Mouse (Mus musculus) MEL (cell line): ENCODE measurements around the gene Bach2. TPM values are rescaled to one million over a fixed set of nuclear protein-coding genes. Genes with fewer than 3 reads are reported as not detected.

Source experiments
- DNase-seq: peaks from one replicate; pipeline ENCODE4 v3.0.0; 2011; ENCODE audit warnings: low read depth, low spot score
- H3K27ac ChIP-seq: 2 replicates; pipeline ENCODE4 v1.5.1; 2012; ENCODE audit warnings: low read depth, mild to moderate bottlenecking, control low read depth, low read length, moderate library complexity; ENCODE audit not compliant: control insufficient read depth
- H3K27me3 ChIP-seq, 2 experiments: fragments of 150-350 bp in 1 of 2; sonication (generic) in 1 of 2; 2 replicates each; pipeline ENCODE4 v1.6.1; 2012; ENCODE audit warnings: low read length in 2 of 2, mild to moderate bottlenecking in 2 of 2, improper control_type of control experiment in 1 of 2, moderate library complexity in 1 of 2; ENCODE audit not compliant: insufficient read depth in 2 of 2, control insufficient read depth in 1 of 2
- H3K36me3 ChIP-seq, 2 experiments: 2 replicates each; pipeline ENCODE4 v1.6.1; 2012 to 2014; ENCODE audit warnings: low read length in 2 of 2, improper control_type of control experiment in 1 of 2, inconsistent platforms in 1 of 2, mild to moderate bottlenecking in 1 of 2; ENCODE audit not compliant: insufficient read depth in 2 of 2, control insufficient read depth in 1 of 2
- H3K4me1 ChIP-seq, 2 experiments: fragments of 150-350 bp in 1 of 2; sonication (generic) in 1 of 2; 2 replicates each; pipeline ENCODE4 v1.6.1; 2012; ENCODE audit warnings: low read length in 2 of 2, improper control_type of control experiment in 1 of 2, mild to moderate bottlenecking in 1 of 2; ENCODE audit not compliant: insufficient read depth in 2 of 2, control insufficient read depth in 1 of 2
- H3K4me3 ChIP-seq, 2 experiments: fragments of 150-350 bp in 1 of 2; sonication (generic) in 1 of 2; 2 replicates each; pipeline ENCODE4 v1.5.1; 2012; ENCODE audit warnings: low read depth in 2 of 2, low read length in 2 of 2, mild to moderate bottlenecking in 2 of 2, moderate library complexity in 2 of 2, control low read depth in 1 of 2, improper control_type of control experiment in 1 of 2; ENCODE audit not compliant: control insufficient read depth in 1 of 2, insufficient read depth in 1 of 2
- H3K79me2 ChIP-seq: 2 replicates; pipeline ENCODE4 v1.6.1; 2012; ENCODE audit warnings: mild to moderate bottlenecking, low read length, moderate library complexity; ENCODE audit not compliant: control insufficient read depth, poor library complexity, insufficient read depth
- H3K9ac ChIP-seq: 2 replicates; pipeline ENCODE4 v1.6.1; 2012; ENCODE audit warnings: low read depth, mild to moderate bottlenecking, control low read depth, low read length, moderate library complexity; ENCODE audit not compliant: control insufficient read depth, poor library complexity, severe bottlenecking
- H3K9me3 ChIP-seq: fragments of 150-350 bp; sonication (generic); replicated peaks from 2 replicates; pipeline ENCODE4 v1.6.1; 2012; ENCODE audit warnings: mild to moderate bottlenecking, low read length, improper control_type of control experiment, moderate library complexity; ENCODE audit not compliant: insufficient read depth
- BHLHE40 ChIP-seq: IDR thresholded peaks from 2 replicates; pipeline ENCODE4 v1.6.1; 2012; ENCODE audit warnings: low read depth, mild to moderate bottlenecking, inconsistent platforms, low read length, improper control_type of control experiment, borderline replicate concordance
- ELF1 ChIP-seq: IDR thresholded peaks from 2 replicates; pipeline ENCODE4 v1.6.1; 2014; ENCODE audit warnings: low read depth, mild to moderate bottlenecking, inconsistent platforms, low read length, improper control_type of control experiment, moderate library complexity
- GABPA ChIP-seq: IDR thresholded peaks from 2 replicates; pipeline ENCODE4 v1.6.1; 2012; ENCODE audit warnings: low read depth, mild to moderate bottlenecking, inconsistent platforms, low read length, improper control_type of control experiment, moderate library complexity
- HCFC1 ChIP-seq: IDR thresholded peaks from 2 replicates; pipeline ENCODE4 v1.6.1; 2012; ENCODE audit warnings: low read depth, mild to moderate bottlenecking, inconsistent platforms, low read length, improper control_type of control experiment, moderate library complexity
- JUND ChIP-seq: IDR thresholded peaks from 2 replicates; pipeline ENCODE4 v1.6.1; 2011; ENCODE audit warnings: low read depth, mild to moderate bottlenecking, improper control_type of control experiment, low read length
- MAFK ChIP-seq: IDR thresholded peaks from 2 replicates; pipeline ENCODE4 v1.6.1; 2011; ENCODE audit warnings: low read depth, mild to moderate bottlenecking, low read length, improper control_type of control experiment, borderline replicate concordance
- MAX ChIP-seq: IDR thresholded peaks from 2 replicates; pipeline ENCODE4 v1.6.1; 2011; ENCODE audit warnings: low read length, improper control_type of control experiment
- MEF2A ChIP-seq: IDR thresholded peaks from 2 replicates; pipeline ENCODE4 v1.6.1; 2014; ENCODE audit warnings: low read depth, mild to moderate bottlenecking, inconsistent platforms, low read length, improper control_type of control experiment; ENCODE audit not compliant: poor library complexity, insufficient replicate concordance, severe bottlenecking; ENCODE audit errors: extremely low read depth
- MYB ChIP-seq: IDR thresholded peaks from 2 replicates; pipeline ENCODE4 v1.6.1; 2011; ENCODE audit warnings: mild to moderate bottlenecking, low read depth, low read length, improper control_type of control experiment
- POLR2AphosphoS2 ChIP-seq: IDR thresholded peaks from 2 replicates; pipeline ENCODE4 v1.6.1; 2011; ENCODE audit warnings: low read length, improper control_type of control experiment
- RAD21 ChIP-seq: IDR thresholded peaks from 2 replicates; pipeline ENCODE4 v1.6.1; 2011; ENCODE audit warnings: mild to moderate bottlenecking, low read depth, low read length, improper control_type of control experiment
- TAL1 ChIP-seq: IDR thresholded peaks from 2 replicates; pipeline ENCODE4 v1.6.1; 2012; ENCODE audit warnings: mild to moderate bottlenecking, inconsistent platforms, low read length, moderate library complexity, mixed read lengths
- TBP ChIP-seq: IDR thresholded peaks from 2 replicates; pipeline ENCODE4 v1.8.0; 2011; ENCODE audit warnings: low read depth, low read length, improper control_type of control experiment
- UBTF ChIP-seq: IDR thresholded peaks from 2 replicates; pipeline ENCODE4 v1.6.1; 2012; ENCODE audit warnings: low read depth, mild to moderate bottlenecking, inconsistent platforms, low read length, improper control_type of control experiment, moderate library complexity, borderline replicate concordance; ENCODE audit not compliant: insufficient read depth
- ZC3H11A ChIP-seq: IDR thresholded peaks from 2 replicates; pipeline ENCODE4 v1.6.1; 2012; ENCODE audit warnings: low read depth, mild to moderate bottlenecking, inconsistent platforms, low read length, improper control_type of control experiment
- ZKSCAN1 ChIP-seq: IDR thresholded peaks from 2 replicates; pipeline ENCODE4 v1.6.1; 2012; ENCODE audit warnings: low read depth, mild to moderate bottlenecking, inconsistent platforms, low read length, improper control_type of control experiment, moderate library complexity
- polyA plus RNA-seq, 2 experiments: library from polyadenylated mRNA; stranded (reverse) in 1 of 2; unstranded in 1 of 2; fragments of >175 nt in 1 of 2; fragments of >200 nt in 1 of 2; gene quantifications; 2 replicates each; pipeline versions ENCODE4 v1.2.1 to v1.2.4; 2012; ENCODE audit warnings: low replicate concordance in 2 of 2, low read depth in 1 of 2; ENCODE audit not compliant: insufficient read length in 2 of 2, insufficient read depth in 1 of 2, missing spikeins in 1 of 2
- total RNA-seq: library from RNA; depleted of rRNA; stranded (reverse); fragments of 300-350 nt; gene quantifications from 2 replicates; pipeline ENCODE4 v1.2.3, GENCODE M21; 2012

The Bach2 gene
- total and polyA plus RNA-seq, 3 experiments = 0.04 TPM; not detected in 2

DNA sequence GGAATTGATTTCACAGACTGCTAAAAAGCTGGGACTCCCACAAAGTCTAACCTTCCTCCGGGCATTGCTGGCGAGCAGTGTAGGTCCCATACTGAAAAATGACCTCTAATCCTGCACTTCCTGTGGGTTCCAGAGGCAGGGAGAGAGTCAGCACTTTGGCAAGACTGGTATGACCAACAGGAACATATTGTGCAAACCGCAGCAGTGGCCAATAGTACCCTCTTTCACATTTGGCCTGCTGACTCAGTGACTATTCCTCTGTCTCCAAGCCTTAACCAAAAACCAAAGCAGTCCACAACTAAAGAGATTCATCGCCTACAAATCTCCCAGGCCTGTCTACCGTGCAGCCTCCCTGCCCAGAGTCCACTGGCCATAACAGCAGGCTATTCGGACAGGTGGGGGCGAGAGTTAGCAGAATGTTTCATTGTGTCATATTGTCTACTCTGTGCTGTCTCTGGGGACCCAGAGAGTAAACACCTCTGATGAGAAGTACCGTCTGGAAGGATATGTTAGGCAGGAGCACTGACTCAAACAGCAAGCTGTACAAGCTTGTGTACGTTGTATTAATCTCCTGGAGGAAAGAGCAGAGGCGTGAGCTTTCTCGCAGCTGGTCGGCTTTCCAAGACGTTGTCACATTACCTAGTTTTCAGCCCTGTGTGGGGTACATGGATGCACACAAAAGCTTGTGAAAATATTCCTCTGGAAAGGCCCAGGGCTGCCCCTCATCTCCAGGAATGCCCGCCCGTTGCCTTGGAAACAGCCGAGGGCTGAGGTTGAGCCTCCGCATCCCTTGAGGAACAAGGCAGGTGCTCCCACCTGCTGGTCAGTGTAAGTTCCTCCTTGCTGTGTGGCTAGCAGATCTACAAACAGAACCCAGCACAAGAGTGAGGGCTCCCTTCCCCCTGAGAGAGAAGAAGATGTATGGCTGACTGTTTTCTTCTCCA, 331.7 kb downstream of the Bach2 start:
- no peak overlapping the region for H3K27ac ChIP-seq
- DNase-seq = no peak
- peaks cover 0 to 5% of the 10 kb centered on the region in 2 experiments; a peak in 1 of 4 replicates for H3K4me1 ChIP-seq
- H3K9ac ChIP-seq = no peak overlapping the region
- peaks cover 2% of the 10 kb centered on the region in 2 experiments; a peak in 2 of 4 replicates for H3K27me3 ChIP-seq
- H3K36me3 ChIP-seq = peaks cover 0 to 3% of the 10 kb centered on the region in 2 experiments; a peak in 1 of 4 replicates
- no peaks in the 10 kb centered on the region for H3K9me3 ChIP-seq
- H3K4me3 ChIP-seq = no peak overlapping the region
- no peaks in the 10 kb centered on the region for H3K79me2 ChIP-seq
- TF ChIP-seq TAL1 (no peak), MAFK (no peak), BHLHE40 (no peak), MYB (no peak), ZC3H11A (no peak), HCFC1 (no peak), GABPA (no peak), POLR2AphosphoS2 (no peak), TBP (no peak), ELF1 (no peak), RAD21 (no peak), UBTF (no peak), MAX (no peak), MEF2A (no peak)
- TF ChIP-seq, all 39 proteins: peak for 0

DNA sequence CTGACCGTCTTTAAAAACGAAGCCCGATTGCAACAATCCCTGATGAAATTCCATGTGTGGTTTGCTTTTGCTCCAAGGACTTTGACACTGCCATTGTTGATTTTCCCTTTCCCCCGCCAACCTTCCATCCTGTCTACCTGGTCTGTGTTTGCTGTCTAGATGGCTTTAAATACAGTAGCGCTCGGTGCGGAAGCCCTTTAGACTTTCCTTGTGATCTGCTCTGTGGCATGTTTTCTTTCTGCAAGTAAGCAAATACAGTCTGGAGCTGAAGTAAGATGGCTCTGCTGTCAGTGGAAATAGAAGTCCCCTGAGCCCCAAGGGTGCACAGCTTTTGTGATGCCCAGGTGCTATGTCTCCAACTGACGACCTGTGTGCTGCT, 332.3 kb downstream of the Bach2 start:
- Histone ChIP-seq H3K4me1 (peaks cover 0 to 7% of the 10 kb centered on the region in 2 experiments; a peak in 1 of 4 replicates), H3K27me3 (peaks cover 2% of the 10 kb centered on the region in 2 experiments; a peak in 2 of 4 replicates), H3K36me3 (peaks cover 0 to 3% of the 10 kb centered on the region in 2 experiments; a peak in 1 of 4 replicates)
- no peak for DNase-seq
- TF ChIP-seq JUND = no peak
- TF ChIP-seq ZKSCAN1 = no peak
- TF ChIP-seq, all 39 proteins: peak for 0
- no peak overlapping the region for H3K4me3 ChIP-seq
- no peak overlapping the region for H3K27ac ChIP-seq
- no peaks in the 10 kb centered on the region for H3K9me3 ChIP-seq
- H3K9ac ChIP-seq = no peak overlapping the region
- H3K79me2 ChIP-seq = no peaks in the 10 kb centered on the region
